In genomic region chr6:99420666-99421065, GRCm38 (mm10) we compare ENCODE assay signal across 14 mouse cellular contexts.
DNase-seq lines count a peak whose midpoint lies in the region; ATAC-seq and TF ChIP-seq lines count a peak whose summit lies in the region.
"Had no signal": no experiment of that assay in that cellular context is flagged by ENCODE, and none has a peak within 500 bp of the region (broad histone marks: within the 10 kb centered on the region; RNA-seq: fewer than 3 reads in every experiment).

No protein-coding gene starts in this region.

- H3K9me3 ChIP-seq in lung, postnatal 0 days (ENCODE audit: low read length), result no peaks in the 10 kb centered on the region
- H3K9me3 ChIP-seq in MEL (replicated peaks; ENCODE audit: insufficient read depth, low read length), result no peaks in the 10 kb centered on the region
- H3K9me3 ChIP-seq in midbrain, embryonic 10.5 days (replicated peaks), result no peaks in the 10 kb centered on the region
- H3K9me3 ChIP-seq: embryonic facial prominence, embryonic 12.5 days; hindbrain, embryonic 10.5 days; limb, embryonic 10.5 days had no signal

- no peaks in the 10 kb centered on the region for H3K27me3 ChIP-seq in lung, postnatal 0 days (replicated peaks; ENCODE audit: insufficient read depth, low read length)
- H3K27me3 ChIP-seq in MEL (ENCODE audit: control insufficient read depth in 1 of 2, insufficient read depth in 2 of 2, low read length in 2 of 2), result no peaks in the 10 kb centered on the region
- no peaks in the 10 kb centered on the region for H3K27me3 ChIP-seq in midbrain, embryonic 10.5 days (ENCODE audit: low read depth, poor library complexity, severe bottlenecking)
- no peaks in the 10 kb centered on the region for H3K27me3 ChIP-seq in cerebellum, adult 2 months (ENCODE audit: control insufficient read depth, insufficient read depth, low read length)
- H3K27me3 ChIP-seq: embryonic facial prominence, embryonic 12.5 days had no signal

- H3K79me2 ChIP-seq in MEL (ENCODE audit: control insufficient read depth, insufficient read depth, low read length, poor library complexity), result no peaks in the 10 kb centered on the region

- no peak for ATAC-seq in lung, postnatal 0 days

- TF ChIP-seq EP300 in lung, postnatal 0 days (IDR thresholded peaks at IDR 0.05), result no peak
- TF ChIP-seq EP300 in MEL (IDR thresholded peaks at IDR 0.05; ENCODE audit: low read depth in 1 of 2, low read length in 2 of 2), result no peak

- H3K36me3 ChIP-seq in lung, postnatal 0 days (ENCODE audit: insufficient read depth, low read length), result no peaks in the 10 kb centered on the region
- no peaks in the 10 kb centered on the region; a peak in 1 of 4 replicates for H3K36me3 ChIP-seq in MEL (ENCODE audit: control insufficient read depth in 1 of 2, insufficient read depth in 2 of 2, low read length in 2 of 2)
- peaks cover 10% of the 10 kb centered on the region for H3K36me3 ChIP-seq in midbrain, embryonic 10.5 days
- H3K36me3 ChIP-seq: embryonic facial prominence, embryonic 12.5 days; limb, embryonic 10.5 days had no signal

- no peak overlapping the region for H3K4me2 ChIP-seq in lung, postnatal 0 days (replicated peaks; ENCODE audit: low read depth, low read length)
- H3K4me2 ChIP-seq: embryonic facial prominence, embryonic 12.5 days had no signal

- no peak for TF ChIP-seq CTCF in lung, postnatal 0 days (IDR thresholded peaks at IDR 0.05)
- TF ChIP-seq CTCF in MEL (IDR thresholded peaks at IDR 0.05 in 2 of 3, conservative IDR thresholded peaks at IDR 0.05 in 1 of 3; ENCODE audit: control insufficient read depth in 1 of 3, insufficient read depth in 1 of 3, low read depth in 2 of 3, low read length in 3 of 3, poor library complexity in 1 of 3, severe bottlenecking in 1 of 3), result no peak
- no peak for TF ChIP-seq CTCF in cerebellum, adult 2 months (IDR thresholded peaks at IDR 0.05; ENCODE audit: borderline replicate concordance, insufficient read depth, low read depth, low read length)

- H3K4me1 ChIP-seq in lung, postnatal 0 days (ENCODE audit: insufficient read depth, low read depth, low read length), result no peaks in the 10 kb centered on the region
- no peaks in the 10 kb centered on the region for H3K4me1 ChIP-seq in MEL (ENCODE audit: control insufficient read depth in 1 of 2, insufficient read depth in 2 of 2, low read length in 2 of 2)
- H3K4me1 ChIP-seq in midbrain, embryonic 10.5 days, result no peaks in the 10 kb centered on the region
- H3K4me1 ChIP-seq in cerebellum, adult 2 months (ENCODE audit: control insufficient read depth, insufficient read depth, low read length), result no peaks in the 10 kb centered on the region
- H3K4me1 ChIP-seq: embryonic facial prominence, embryonic 12.5 days had no signal

- no peak overlapping the region for H3K9ac ChIP-seq in lung, postnatal 0 days (replicated peaks; ENCODE audit: low read depth)
- H3K9ac ChIP-seq in MEL (ENCODE audit: control insufficient read depth, low read depth, low read length, poor library complexity, severe bottlenecking), result no peak overlapping the region
- H3K9ac ChIP-seq: embryonic facial prominence, embryonic 12.5 days had no signal

- no peak for TF ChIP-seq RAD21 in MEL (IDR thresholded peaks at IDR 0.05; ENCODE audit: low read depth, low read length)

- H3K27ac ChIP-seq in lung, postnatal 0 days (ENCODE audit: low read length), result no peak overlapping the region
- H3K27ac ChIP-seq in MEL (ENCODE audit: control insufficient read depth, low read depth, low read length), result no peak overlapping the region
- no peak overlapping the region for H3K27ac ChIP-seq in midbrain, embryonic 10.5 days (replicated peaks)
- no peak overlapping the region for H3K27ac ChIP-seq in cerebellum, adult 2 months (ENCODE audit: insufficient read depth, low read length)
- H3K27ac ChIP-seq: embryonic facial prominence, embryonic 12.5 days; heart, adult 2 months; hindbrain, embryonic 10.5 days; limb, embryonic 10.5 days had no signal

- no peak overlapping the region for H3K4me3 ChIP-seq in lung, postnatal 0 days (ENCODE audit: low read depth, low read length)
- no peak overlapping the region for H3K4me3 ChIP-seq in MEL (ENCODE audit: control insufficient read depth in 1 of 2, insufficient read depth in 1 of 2, low read depth in 2 of 2, low read length in 2 of 2)
- H3K4me3 ChIP-seq in midbrain, embryonic 10.5 days, result no peak overlapping the region
- no peak overlapping the region for H3K4me3 ChIP-seq in cerebellum, adult 2 months (replicated peaks; ENCODE audit: insufficient read depth, low read depth, low read length)
- H3K4me3 ChIP-seq: embryonic facial prominence, embryonic 12.5 days; heart, adult 2 months; hindbrain, embryonic 10.5 days; limb, embryonic 10.5 days had no signal

- peak; percentile 25 for DNase-seq in lung, postnatal 36 days
- DNase-seq in lung, postnatal 0 days (ENCODE audit: low spot score), result no peak
- DNase-seq in MEL (ENCODE audit: low read depth, low spot score), result peak; percentile 17
- peak; percentile 62 for DNase-seq in brain, adult 2 months (ENCODE audit: low read depth, low spot score)
- peak; percentile 24 for DNase-seq in right cerebral cortex, postnatal 25 days
- no peak for DNase-seq in midbrain, embryonic 10.5 days (ENCODE audit: low spot score)
- DNase-seq in cerebellum, adult 2 months, result no peak
- DNase-seq: cerebellum, adult 9-11 months; heart, adult 2 months; kidney, adult 18-20 months; retina, postnatal 1 day had no signal

- 69% methylated on average over 8 of the region's 8 CpGs for WGBS in lung, postnatal 0 days
- 90% methylated on average over 8 of the region's 8 CpGs for WGBS in midbrain, embryonic 10.5 days
- WGBS in cerebellum, adult 2 months, result 84% methylated on average over 8 of the region's 8 CpGs

- no peak for TF ChIP-seq POLR2A in MEL (IDR thresholded peaks at IDR 0.05; ENCODE audit: control insufficient read depth in 1 of 2, insufficient read depth in 1 of 2, low read depth in 1 of 2, low read length in 2 of 2, poor library complexity in 1 of 2)
- TF ChIP-seq POLR2A in cerebellum, adult 2 months (IDR thresholded peaks at IDR 0.05; ENCODE audit: borderline replicate concordance, insufficient read depth, low read length), result no peak

TF ChIP-seq in MEL, 35 proteins besides CTCF, POLR2A, EP300 and RAD21:
- no peak for TF ChIP-seq E2F4 (IDR thresholded peaks at IDR 0.05; ENCODE audit: borderline replicate concordance, low read depth, low read length)
TF ChIP-seq in MEL: peak in this region for 0.

Comparison
In these comparisons a context has a peak if more than half of its experiments do, and no peak if none do; other contexts are left out.
1. DNase-seq: peak in lung, postnatal 36 days (single experiment), MEL (single experiment), brain, adult 2 months (single experiment) and right cerebral cortex, postnatal 25 days (single experiment); none in lung, postnatal 0 days (single experiment), midbrain, embryonic 10.5 days (single experiment) and cerebellum, adult 2 months (0 of 2).